Mouse (Mus musculus) spleen, adult 12 weeks (tissue): ENCODE data around the gene Fat1.
"Not testable (repeated sequence)": the region's sequence is repeated elsewhere in the genome, so short reads cannot be mapped to it uniquely, and the experiment has no call there.

ENCODE experiments used
- DNase-seq: peaks from one replicate; pipeline ENCODE4 v3.0.0; 2022; ENCODE audit warnings: low spot score

Fat1 gene

DNA sequence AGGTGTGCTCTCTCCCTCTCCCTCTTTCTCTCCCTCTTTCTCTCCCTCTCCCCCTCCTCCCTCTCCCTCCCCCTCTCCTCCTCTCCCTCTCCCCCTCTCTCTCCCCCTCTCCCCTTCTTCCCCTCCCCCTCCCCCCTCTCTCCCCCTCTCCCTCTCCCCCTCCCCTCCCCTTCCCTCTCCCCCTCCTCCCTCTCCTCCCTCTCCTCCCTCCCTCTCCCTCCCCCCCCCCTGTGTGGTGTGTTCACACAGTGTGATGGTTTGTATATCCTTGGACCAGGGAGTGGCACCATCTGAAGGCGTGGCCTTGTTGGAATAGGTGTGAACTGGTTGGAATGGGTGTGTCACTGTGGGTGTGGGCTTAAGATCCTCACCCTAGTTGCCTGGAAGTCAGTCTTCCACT, 130.1 kb downstream of the Fat1 start:
- not testable (repeated sequence) for DNase-seq

DNA sequence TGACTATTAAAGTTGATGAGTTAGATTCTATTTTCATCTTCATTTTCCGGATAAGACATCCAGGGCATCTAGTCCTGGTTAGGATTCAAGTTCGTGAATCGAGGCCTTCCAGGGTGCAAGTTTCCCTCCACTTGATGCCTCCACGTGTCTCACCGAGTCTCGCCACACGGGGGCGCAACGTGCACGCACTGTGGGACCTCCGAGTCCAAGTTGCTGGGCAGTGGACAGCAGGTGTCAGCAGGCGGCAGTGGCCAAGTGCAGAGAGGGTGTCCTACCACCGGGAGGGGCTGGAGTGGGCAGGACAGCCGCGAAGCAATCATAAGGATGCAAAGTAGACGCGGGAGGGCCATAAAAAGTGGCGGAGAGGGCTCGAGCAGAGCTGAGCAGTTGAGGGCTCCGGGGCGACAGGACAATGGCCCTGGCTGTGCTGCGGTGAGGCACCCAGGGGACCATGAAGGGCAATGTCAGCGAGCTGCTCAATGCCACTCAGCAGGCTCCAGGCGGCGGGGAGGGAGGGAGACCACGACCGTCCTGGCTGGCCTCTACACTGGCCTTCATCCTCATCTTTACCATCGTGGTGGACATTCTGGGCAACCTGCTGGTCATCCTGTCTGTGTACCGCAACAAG, 133.6 kb downstream of the Fat1 start, which contains the start of gene Mtnr1a:
TSS of gene Mtnr1a (plus strand) at position 379 of the 628 bp plus-strand sequence.
- DNase-seq, result no peak

DNA sequence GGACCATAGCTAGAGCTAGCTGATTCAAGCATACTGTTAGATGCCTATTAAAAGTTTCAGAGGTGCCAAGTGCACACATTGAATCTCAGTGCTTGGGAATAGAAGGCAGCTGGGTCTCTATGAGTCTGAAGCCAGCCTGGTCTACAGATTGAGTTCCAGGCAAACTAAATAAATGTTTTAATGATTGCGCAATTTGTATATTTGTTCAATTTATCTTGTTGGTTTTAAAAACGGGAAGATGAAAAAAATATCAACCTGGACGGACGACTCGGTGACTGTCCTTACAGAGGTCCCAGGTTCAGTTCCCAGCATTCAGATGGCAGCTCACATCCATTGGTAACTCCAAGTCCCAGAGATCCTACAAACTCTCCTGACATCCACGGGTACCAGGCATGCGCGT, 135.7 kb downstream of the Fat1 start:
- DNase-seq, result no peak

DNA sequence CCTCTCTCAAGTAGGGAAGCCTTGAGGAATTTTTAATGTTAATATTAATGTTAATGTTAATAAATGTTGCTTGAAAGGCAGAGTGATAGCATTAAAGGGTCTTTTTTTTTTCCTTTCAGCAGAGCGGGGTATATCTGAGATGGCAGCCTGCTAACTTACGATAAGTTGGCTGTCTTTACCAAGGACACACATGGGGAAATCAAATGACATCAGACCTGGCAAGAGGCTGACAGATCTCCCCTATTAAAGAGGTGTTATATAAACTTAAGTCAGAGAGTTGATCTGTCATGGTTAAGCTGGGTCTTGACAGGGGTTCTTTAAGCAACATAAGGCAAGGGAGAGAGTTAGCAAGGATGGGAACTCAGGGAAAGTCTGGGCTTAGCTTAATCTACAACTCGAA, 145.6 kb downstream of the Fat1 start:
- DNase-seq, result no peak

- no peak for DNase-seq
Observed at GRCm38 (mm10) chr8:45093599-45093998, 158.4 kb downstream of the Fat1 start.
